Mouse (Mus musculus): Measurements from ENCODE around the gene Rgs6.

DNA sequence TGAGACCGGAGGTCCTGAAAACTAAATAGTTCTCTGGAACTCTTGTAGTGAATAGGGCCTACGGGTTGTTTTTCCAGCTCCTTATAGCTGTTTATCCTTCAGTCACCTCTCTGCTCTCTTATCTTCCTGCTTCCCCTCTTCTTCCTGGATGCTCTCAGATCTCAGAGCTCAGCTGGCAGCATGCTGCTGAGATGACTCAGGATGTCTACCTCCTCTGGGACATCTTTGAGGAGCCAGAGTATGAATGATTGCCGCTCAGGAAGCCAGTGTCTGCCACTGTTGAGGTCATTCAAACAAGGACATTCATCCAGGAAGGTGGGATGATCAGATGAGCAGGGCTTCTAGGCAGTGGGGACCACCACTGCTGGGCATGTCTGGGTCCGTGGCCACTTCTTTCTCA lies 498.9 kb downstream of the Rgs6 start:
- TF ChIP-seq JUN (IDR thresholded peaks at IDR 0.05; ENCODE audit: insufficient read depth, low read depth, low read length): no peak
- TF ChIP-seq POLR2A (IDR thresholded peaks at IDR 0.05; ENCODE audit: low read depth, low read length): no peak
- no peak for TF ChIP-seq CTCF (conservative IDR thresholded peaks at IDR 0.05 in 1 of 2, IDR thresholded peaks at IDR 0.05 in 1 of 2; ENCODE audit: low read depth in 2 of 2, low read length in 2 of 2)
- TF ChIP-seq ZC3H11A (IDR thresholded peaks at IDR 0.05; ENCODE audit: low read depth, low read length): no peak
- TF ChIP-seq EP300 (IDR thresholded peaks at IDR 0.05; ENCODE audit: low read length): no peak
- TF ChIP-seq USF1 (IDR thresholded peaks at IDR 0.05; ENCODE audit: low read depth, low read length): no peak
- TF ChIP-seq TBP (conservative IDR thresholded peaks at IDR 0.05; ENCODE audit: low read depth, low read length): no peak
- no peak for TF ChIP-seq JUND (conservative IDR thresholded peaks at IDR 0.05; ENCODE audit: low read depth, low read length)
- no peak for TF ChIP-seq USF2 (conservative IDR thresholded peaks at IDR 0.05; ENCODE audit: low read depth, low read length)
- no peak for TF ChIP-seq RCOR1 (conservative IDR thresholded peaks at IDR 0.05; ENCODE audit: low read depth, low read length)
- TF ChIP-seq MXI1 (IDR thresholded peaks at IDR 0.05; ENCODE audit: low read depth, low read length): no peak
